Mouse (Mus musculus) kidney, adult 2 months (tissue): Measurements from ENCODE around the gene Naxd. TPM values are rescaled to one million over a fixed set of nuclear protein-coding genes. Genes with fewer than 3 reads are reported as not detected.

Experiments used
- DNase-seq: peaks from one replicate; pipeline ENCODE4 v3.0.0; 2021
- H3K27ac ChIP-seq: fragments of 200-500 bp; 2 replicates; pipeline ENCODE4 v1.5.1; 2012; ENCODE audit warnings: low read depth, low read length, control low read depth, inconsistent platforms; ENCODE audit not compliant: insufficient read depth
- H3K27me3 ChIP-seq: fragments of 200-500 bp; replicated peaks from 2 replicates; pipeline ENCODE4 v1.6.1; 2012; ENCODE audit warnings: mild to moderate bottlenecking, moderate library complexity, low read length, inconsistent platforms; ENCODE audit not compliant: control insufficient read depth, insufficient read depth
- H3K36me3 ChIP-seq: fragments of 200-500 bp; 2 replicates; pipeline ENCODE4 v1.6.1; 2012; ENCODE audit warnings: mild to moderate bottlenecking, moderate library complexity, low read length, inconsistent platforms; ENCODE audit not compliant: control insufficient read depth, insufficient read depth
- H3K4me1 ChIP-seq: fragments of 200-500 bp; 2 replicates; pipeline ENCODE4 v1.6.1; 2011; ENCODE audit warnings: low read length; ENCODE audit not compliant: control insufficient read depth, insufficient read depth
- H3K4me3 ChIP-seq: fragments of 200-500 bp; 2 replicates; pipeline ENCODE4 v1.5.1; 2011; ENCODE audit warnings: mild to moderate bottlenecking, low read depth, low read length, control low read depth; ENCODE audit not compliant: insufficient read depth
- CTCF ChIP-seq: fragments of 200-500 bp; conservative IDR thresholded peaks from 2 replicates; pipeline ENCODE4 v1.5.1; 2011; ENCODE audit warnings: low read depth, mild to moderate bottlenecking, control low read depth, low read length, moderate library complexity, mixed read lengths; ENCODE audit not compliant: insufficient read depth, insufficient read length
- POLR2A ChIP-seq: fragments of 200-500 bp; IDR thresholded peaks from one replicate; pipeline ENCODE4 v1.6.1; 2011; ENCODE audit warnings: low read depth, low read length, control low read depth
- WGBS: fragments of 180-500 bp; shearing (Covaris S2); methylation state at CpG from one replicate; pipeline ENCODE4 v1.1.7; 2018; 5-methylcytosine and 5-hydroxymethylcytosine counted together
- polyA plus RNA-seq: library from polyadenylated mRNA; depleted of rRNA; stranded (reverse); fragments of >200 nt; gene quantifications from 2 replicates; pipeline ENCODE4 v1.2.3, GENCODE M21; 2012; rRNA removed

Naxd gene
- polyA plus RNA-seq, result 111 and 118 TPM in 2 replicates

DNA sequence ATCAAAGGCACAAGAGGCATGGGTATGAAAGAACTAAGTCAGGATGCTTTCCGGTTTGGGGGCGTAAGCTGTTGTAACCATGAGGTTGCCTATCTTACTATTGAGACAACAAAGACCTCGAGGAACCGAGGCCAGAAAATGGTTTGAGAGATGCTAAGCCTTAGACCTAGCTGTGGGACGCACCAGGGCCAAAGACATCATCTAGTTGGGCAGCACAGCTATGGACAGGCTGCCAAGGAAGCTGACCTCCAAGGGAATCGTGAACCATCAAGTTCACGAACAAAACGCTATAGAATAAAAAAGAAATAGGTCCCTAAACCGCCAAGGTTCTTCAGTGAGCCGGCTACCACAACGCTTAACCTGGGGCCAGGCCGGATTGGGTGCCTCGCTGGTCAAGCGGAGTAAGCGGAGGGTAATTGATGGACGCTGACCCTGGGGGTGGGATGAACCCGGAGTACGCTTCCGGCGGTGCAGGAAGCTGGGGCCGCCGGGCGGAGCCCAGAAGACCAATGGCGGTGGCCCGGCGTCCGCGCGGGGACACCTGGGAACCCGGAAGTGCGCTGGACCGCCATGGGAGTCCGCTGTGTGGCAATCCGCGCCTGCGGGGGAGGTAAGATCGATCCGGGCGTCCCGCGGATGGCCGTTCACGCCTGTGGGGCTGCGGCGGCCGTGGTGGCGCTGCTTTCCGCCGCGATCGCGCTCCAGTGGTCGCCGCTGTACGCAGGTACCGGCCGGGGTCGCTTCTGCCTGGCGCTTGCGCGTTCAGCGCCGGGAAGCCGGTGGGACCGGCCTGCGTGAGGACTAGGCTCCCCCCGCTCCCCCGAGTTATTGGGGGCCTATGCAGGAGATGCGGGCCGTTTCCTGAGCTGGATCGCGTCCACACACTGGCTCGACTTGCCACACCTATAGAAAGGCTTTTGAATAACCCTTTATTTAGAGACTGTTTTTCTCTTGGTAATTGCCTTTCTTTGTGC is at the start of gene Naxd:
Gene Naxd, plus strand, starts transcription at position 490 of the 974 bp plus-strand sequence.
- peak; percentile 96 for DNase-seq

DNA sequence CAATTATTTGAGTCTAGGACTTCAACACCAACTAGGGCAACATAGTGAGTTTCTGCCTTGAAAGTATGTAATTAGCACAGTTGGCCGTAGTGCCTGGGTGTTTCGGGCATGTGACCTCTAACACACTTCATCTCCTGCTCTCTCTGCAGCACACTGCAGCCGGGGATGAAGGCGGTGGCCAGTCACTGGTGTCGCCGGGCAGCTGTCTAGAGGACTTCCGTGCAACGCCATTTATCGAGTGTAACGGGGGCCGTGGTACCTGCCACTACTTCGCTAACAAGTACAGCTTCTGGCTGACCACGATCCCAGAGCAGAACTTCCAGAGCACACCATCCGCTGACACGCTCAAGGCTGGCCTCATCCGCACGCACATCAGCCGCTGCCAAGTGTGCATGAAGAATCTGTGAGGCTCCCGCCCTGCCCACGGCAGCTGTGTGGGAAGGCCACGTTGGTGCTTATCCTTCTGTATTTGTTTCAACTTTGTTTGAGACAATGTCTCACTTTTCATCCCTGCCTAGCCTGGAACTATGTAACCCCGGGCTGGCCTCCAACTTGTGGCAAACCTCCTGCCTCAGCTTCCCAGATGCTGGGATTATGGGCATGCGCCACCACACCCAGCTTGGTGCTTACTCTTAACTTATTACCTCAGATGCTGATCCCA is 49.3 kb upstream of the Naxd start:
- WGBS, result 86% methylated on average over 23 of the region's 23 CpGs
- H3K36me3 ChIP-seq, result no peaks in the 10 kb centered on the region; the same call in none of the 2 replicates

More for the DNA sequence above, at the start of gene Naxd:
- Histone ChIP-seq H3K4me3 (peak within 1 kb of the TSS; percentile 89), H3K27ac (peak within 1 kb of the TSS; percentile 66), H3K27me3 (no peaks in the 10 kb centered on the region), H3K36me3 (no peaks in the 10 kb centered on the region), H3K4me1 (peaks cover 19% of the 10 kb centered on the region)
- WGBS, result 3% methylated on average over 73 of the region's 73 CpGs
- TF ChIP-seq POLR2A (peak; percentile 27), CTCF (no peak)

DNA sequence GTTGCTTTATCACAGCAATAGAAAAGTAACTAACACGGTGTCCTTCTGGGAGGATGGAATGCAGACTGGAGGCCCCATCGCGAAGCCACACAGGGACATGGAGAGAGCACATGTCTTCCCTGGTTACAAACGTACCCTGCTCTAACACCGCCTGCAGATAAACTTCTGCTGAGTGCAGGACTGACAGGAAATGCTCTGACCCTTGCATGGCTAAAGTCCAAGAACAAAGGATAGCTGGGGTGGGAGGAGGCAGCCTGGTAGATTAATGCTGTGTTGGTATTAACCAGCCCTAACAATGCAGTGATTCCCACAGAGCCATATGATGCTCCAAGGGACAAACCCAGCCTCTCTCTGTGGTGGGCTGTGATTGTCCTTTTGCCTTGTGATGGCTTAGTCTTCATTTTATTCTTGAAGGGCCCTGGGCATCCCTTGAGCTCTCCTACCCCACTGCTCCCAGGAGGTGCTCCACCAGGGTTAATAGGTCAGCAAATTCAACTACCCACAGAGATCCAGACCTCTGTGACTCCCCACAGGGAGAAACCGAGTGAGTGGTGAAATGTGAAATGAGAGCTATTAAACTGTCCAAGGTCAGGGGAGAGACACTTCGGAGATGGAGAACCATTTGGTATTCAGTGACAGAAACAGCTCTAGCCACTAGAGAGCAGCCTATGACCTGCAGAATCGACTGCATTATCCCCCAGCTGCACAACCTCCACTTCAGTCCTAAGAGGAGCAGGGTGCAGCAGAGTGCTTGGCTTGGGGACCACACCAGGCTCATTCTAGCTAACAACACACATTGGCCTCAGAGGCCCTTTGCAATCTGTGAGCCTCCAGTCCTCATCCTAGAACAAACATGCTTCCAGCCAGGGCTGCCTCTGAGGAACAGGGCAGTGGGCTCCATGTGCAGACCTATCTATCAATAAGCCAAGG is 46.9 kb upstream of the Naxd start:
- peaks cover 15% of the 10 kb centered on the region; the same call in 1 of the 2 replicates for H3K4me1 ChIP-seq
- TF ChIP-seq CTCF (peak; percentile 83), POLR2A (no peak)

More for the DNA sequence above, 49.3 kb upstream of the Naxd start:
- H3K4me3 ChIP-seq, result no peak overlapping the region
- TF ChIP-seq CTCF, result no peak
- TF ChIP-seq POLR2A, result no peak
- no peak for DNase-seq
- H3K4me1 ChIP-seq, result peaks cover 14% of the 10 kb centered on the region; the same call in 1 of the 2 replicates
- H3K27ac ChIP-seq, result no peak overlapping the region
- H3K27me3 ChIP-seq, result no peaks in the 10 kb centered on the region

DNA sequence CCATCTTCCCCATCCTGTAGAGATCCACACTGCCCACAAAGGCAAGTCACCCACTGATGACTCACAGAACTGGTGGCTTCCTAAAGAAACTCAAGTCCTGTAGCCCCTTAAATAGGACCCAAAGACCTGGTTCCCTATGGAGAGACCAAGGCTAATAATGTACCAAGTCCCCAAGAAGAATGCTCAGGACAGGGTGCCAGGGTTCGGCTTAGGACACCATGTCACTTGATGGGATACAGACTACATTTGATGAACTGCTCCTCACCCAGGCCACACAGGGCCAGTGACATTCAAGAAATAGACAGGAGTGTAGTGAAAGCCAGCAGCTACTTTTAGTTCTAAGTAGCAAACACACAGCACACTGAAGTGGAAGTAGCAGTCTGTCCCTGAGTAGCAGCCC is 45.2 kb upstream of the Naxd start:
- 94% methylated on average over 1 of the region's 1 CpGs for WGBS
- DNase-seq, result no peak
- H3K27me3 ChIP-seq, result no peaks in the 10 kb centered on the region
- no peaks in the 10 kb centered on the region; the same call in 1 of the 2 replicates for H3K36me3 ChIP-seq
- TF ChIP-seq CTCF (no peak), POLR2A (no peak)
- H3K4me3 ChIP-seq, result no peak overlapping the region
- peaks cover 21% of the 10 kb centered on the region for H3K4me1 ChIP-seq
- H3K27ac ChIP-seq, result no peak overlapping the region

More for the DNA sequence above, 46.9 kb upstream of the Naxd start:
- no peak overlapping the region for H3K4me3 ChIP-seq
- no peaks in the 10 kb centered on the region for H3K27me3 ChIP-seq
- 12% methylated on average over 8 of the region's 8 CpGs for WGBS
- no peaks in the 10 kb centered on the region; the same call in none of the 2 replicates for H3K36me3 ChIP-seq
- H3K27ac ChIP-seq, result 0 out of 2 replicates have a peak overlapping the region, but pooled peaks have one; percentile 5
- DNase-seq, result peak; percentile 77

DNA sequence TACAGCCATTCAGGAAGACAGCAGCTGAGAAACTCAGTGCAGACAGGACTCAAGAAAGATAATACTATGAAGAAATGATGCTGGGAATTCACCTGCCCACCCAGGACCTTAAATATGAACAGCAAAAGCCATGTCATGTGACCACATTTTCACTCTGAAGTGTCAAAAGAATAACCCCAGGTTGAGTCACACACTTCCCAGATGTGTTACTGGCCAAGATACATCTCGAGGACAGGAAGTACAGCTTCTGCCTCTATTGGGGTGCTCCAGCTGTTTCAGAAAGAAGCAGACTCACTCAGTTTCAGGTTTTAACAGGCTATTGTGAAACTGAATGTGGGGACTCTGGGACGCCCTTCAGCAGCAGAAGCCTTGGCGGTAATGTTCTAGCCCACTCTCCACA is 44.7 kb upstream of the Naxd start:
- H3K36me3 ChIP-seq, result no peaks in the 10 kb centered on the region; the same call in 1 of the 2 replicates
- TF ChIP-seq POLR2A (no peak), CTCF (no peak)
- no peak overlapping the region for H3K27ac ChIP-seq
- no peaks in the 10 kb centered on the region for H3K27me3 ChIP-seq
- DNase-seq, result no peak
- H3K4me1 ChIP-seq, result peaks cover 25% of the 10 kb centered on the region
- WGBS, result 70% methylated on average over 3 of the region's 3 CpGs
- H3K4me3 ChIP-seq, result no peak overlapping the region

DNA sequence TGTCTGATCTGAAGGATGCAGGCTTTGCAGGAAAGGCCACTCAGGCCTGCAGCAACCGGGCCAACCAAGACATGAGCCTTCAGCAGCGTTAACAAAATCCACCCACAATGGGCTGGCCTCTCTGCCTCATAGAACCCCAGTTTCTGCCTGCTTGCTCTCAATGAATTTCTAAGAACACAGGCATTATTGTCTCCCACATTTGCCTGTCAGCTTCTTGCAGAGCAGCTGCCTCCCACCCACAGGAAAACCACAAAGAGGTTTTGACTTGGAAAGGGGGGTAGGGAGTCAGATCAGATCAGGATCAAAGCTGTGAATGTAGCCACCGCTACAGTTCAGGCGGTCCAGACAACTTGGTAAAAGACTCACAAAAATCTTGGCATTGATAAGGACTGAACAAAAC is 44.3 kb upstream of the Naxd start:
- H3K27me3 ChIP-seq, result no peaks in the 10 kb centered on the region
- no peak overlapping the region for H3K27ac ChIP-seq
- H3K4me3 ChIP-seq, result no peak overlapping the region
- WGBS, result 54% methylated on average over 4 of the region's 4 CpGs
- H3K36me3 ChIP-seq, result no peaks in the 10 kb centered on the region; the same call in 1 of the 2 replicates
- peaks cover 29% of the 10 kb centered on the region for H3K4me1 ChIP-seq
- DNase-seq, result no peak
- no peak for TF ChIP-seq POLR2A
- no peak for TF ChIP-seq CTCF
